Mouse (Mus musculus) CH12.LX (cell line): ENCODE data around the gene Hist1h2ba.

Experiments
- MAX ChIP-seq: IDR thresholded peaks from 2 replicates; pipeline ENCODE4 v1.6.1; 2011; ENCODE audit warnings: low read length, improper control_type of control experiment
- NELFE ChIP-seq: IDR thresholded peaks from 2 replicates; pipeline ENCODE4 v1.6.1; 2011; ENCODE audit warnings: low read depth, low read length, improper control_type of control experiment
- NRF1 ChIP-seq: IDR thresholded peaks from 2 replicates; pipeline ENCODE4 v1.6.1; 2014; ENCODE audit warnings: low read depth, mild to moderate bottlenecking, inconsistent platforms, low read length, improper control_type of control experiment, moderate library complexity
- POLR2A ChIP-seq: IDR thresholded peaks from 2 replicates; pipeline ENCODE4 v1.6.1; 2011; ENCODE audit warnings: low read depth, mild to moderate bottlenecking, improper control_type of control experiment, low read length
- RAD21 ChIP-seq: IDR thresholded peaks from 2 replicates; pipeline ENCODE4 v1.6.1; 2011; ENCODE audit warnings: low read depth, mild to moderate bottlenecking, low read length, improper control_type of control experiment, moderate library complexity
- USF2 ChIP-seq: conservative IDR thresholded peaks from 2 replicates; pipeline ENCODE4 v1.6.1; 2011; ENCODE audit warnings: low read depth, low read length, improper control_type of control experiment

- TF ChIP-seq NELFE (no peak), POLR2A (no peak), USF2 (no peak), RAD21 (no peak), MAX (no peak), NRF1 (no peak)
Observed at GRCm38 (mm10) chr13:23930904-23931303, 3.1 kb downstream of the Hist1h2ba start.
